Mouse (Mus musculus): Measurements from ENCODE around the gene Nck1.

GRCm38 (mm10) chr9:100472931-100473330 lies 73.0 kb downstream of the Nck1 start:
- TF ChIP-seq CTCF (conservative IDR thresholded peaks at IDR 0.05 in 1 of 2, IDR thresholded peaks at IDR 0.05 in 1 of 2; ENCODE audit: low read depth in 2 of 2, low read length in 2 of 2) = no peak
- no peak for TF ChIP-seq POLR2AphosphoS2 (IDR thresholded peaks at IDR 0.05; ENCODE audit: low read depth, low read length)
- no peak for TF ChIP-seq HCFC1 (IDR thresholded peaks at IDR 0.05; ENCODE audit: low read depth, low read length)
- TF ChIP-seq TBP (conservative IDR thresholded peaks at IDR 0.05; ENCODE audit: low read depth, low read length) = no peak
- no peak for TF ChIP-seq EP300 (IDR thresholded peaks at IDR 0.05; ENCODE audit: low read length)
- TF ChIP-seq JUN (IDR thresholded peaks at IDR 0.05; ENCODE audit: insufficient read depth, low read depth, low read length) = no peak
- no peak for TF ChIP-seq POLR2A (IDR thresholded peaks at IDR 0.05; ENCODE audit: low read depth, low read length)
- no peak for TF ChIP-seq PAX5 (IDR thresholded peaks at IDR 0.05; ENCODE audit: low read length)
- TF ChIP-seq KAT2A (IDR thresholded peaks at IDR 0.05; ENCODE audit: insufficient replicate concordance, low read length) = no peak
- no peak for TF ChIP-seq NELFE (IDR thresholded peaks at IDR 0.05; ENCODE audit: low read depth, low read length)
- TF ChIP-seq MEF2A (IDR thresholded peaks at IDR 0.05; ENCODE audit: borderline replicate concordance, low read depth, low read length) = no peak
- no peak for TF ChIP-seq ELF1 (IDR thresholded peaks at IDR 0.05; ENCODE audit: low read depth, low read length)
